Mouse (Mus musculus): Measurements from ENCODE around the gene Fcer2a. TPM values are rescaled to one million over a fixed set of nuclear protein-coding genes. Genes with fewer than 3 reads are reported as not detected.

Fcer2a gene
- total RNA-seq, 2 experiments from 2014 or later, result 0.35 TPM; not detected in 1

DNA sequence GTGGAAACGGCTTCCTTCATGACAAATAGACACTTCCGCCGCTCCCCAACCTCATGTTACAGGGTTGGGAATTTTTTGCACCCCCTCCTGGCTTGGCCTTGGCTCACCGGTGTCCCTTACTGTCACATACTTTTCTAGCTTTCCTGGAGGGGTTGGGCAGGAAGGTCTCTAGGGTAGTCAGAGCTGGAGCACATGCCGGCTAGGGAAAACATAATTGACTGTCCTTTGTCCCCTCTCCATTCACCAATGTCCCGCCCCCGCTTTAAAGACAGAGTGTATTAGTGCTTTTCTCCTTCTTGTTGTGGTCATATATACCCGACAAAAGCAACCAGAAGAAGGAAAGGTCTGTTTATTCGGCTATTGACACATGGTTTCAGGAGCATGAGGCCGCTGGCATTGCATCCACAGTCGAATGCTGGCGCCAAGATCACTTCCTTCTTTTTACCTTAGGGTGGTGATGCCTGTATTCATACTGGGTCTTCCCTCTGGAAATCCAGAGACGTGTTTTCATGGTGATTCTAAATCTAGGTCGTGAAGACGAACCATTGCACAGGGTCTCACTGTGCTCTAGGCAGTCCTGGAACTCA lies 16.9 kb downstream of the Fcer2a start:
- peak in 1 of 2 experiments; percentile 14 for DNase-seq (ENCODE audit: low spot score in 2 of 2)

GRCm38 (mm10) chr8:3676131-3676992 lies 17.6 kb downstream of the Fcer2a start, which contains the start of gene Trappc5:
TSS of gene Trappc5 (plus strand) at chr8:3676299.
- peak; percentile 95 for DNase-seq (ENCODE audit: low spot score in 2 of 2)

DNA sequence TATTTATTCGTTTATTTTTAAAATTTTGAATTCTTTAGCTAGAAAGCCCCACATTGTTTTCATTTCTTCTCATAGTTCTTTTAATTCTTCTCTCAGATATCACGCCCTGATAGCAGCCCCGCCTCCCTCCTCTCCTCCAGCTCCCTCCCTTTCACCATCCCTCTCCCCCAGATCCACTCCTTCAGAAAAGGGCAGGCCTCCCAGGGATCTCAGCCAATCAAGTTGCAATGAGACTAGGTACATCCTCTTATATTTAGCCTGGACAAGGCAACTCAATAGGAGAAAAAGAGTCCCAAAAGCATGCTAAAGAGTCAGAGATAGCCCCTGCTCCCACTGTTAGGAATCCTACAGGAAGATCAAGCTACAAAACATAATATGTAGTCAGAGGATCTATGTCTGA lies 19.3 kb downstream of the Fcer2a start:
- no peak for DNase-seq (ENCODE audit: low spot score in 2 of 2)

DNA sequence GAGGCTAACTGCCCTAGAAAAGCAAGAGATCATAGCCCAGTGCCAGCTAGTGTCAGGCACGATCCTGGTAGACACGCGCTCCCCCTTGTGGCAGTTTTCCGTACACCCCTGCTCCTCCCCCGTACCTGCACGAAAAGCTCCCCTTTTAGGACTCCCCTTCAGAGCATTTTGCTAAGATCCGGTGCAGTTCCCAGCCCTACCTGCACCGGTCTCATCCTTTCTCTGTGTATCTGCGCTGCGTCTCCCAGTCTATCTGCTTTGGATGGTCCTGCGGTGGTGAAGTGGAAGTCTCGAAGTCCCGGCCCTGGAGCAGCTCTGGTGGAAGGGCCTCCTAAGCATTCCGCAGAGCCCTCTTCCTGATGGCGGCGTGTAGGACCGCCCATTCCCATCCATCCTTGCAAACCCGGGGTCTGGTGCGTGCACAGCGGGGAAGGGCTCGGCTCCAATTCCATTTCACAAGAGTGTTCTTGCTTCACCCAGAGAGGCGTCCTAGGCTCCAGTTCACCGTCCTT lies 21.9 kb downstream of the Fcer2a start, which contains the start of gene Fcor:
Gene Fcor (minus strand): TSS at position 383 of the 512 bp plus-strand sequence.
- peak; percentile 83 to 87 for DNase-seq (ENCODE audit: low spot score in 2 of 2)

GRCm38 (mm10) chr8:3670388-3670787 lies 23.6 kb downstream of the Fcer2a start:
- DNase-seq (ENCODE audit: low spot score in 2 of 2), result no peak

DNA sequence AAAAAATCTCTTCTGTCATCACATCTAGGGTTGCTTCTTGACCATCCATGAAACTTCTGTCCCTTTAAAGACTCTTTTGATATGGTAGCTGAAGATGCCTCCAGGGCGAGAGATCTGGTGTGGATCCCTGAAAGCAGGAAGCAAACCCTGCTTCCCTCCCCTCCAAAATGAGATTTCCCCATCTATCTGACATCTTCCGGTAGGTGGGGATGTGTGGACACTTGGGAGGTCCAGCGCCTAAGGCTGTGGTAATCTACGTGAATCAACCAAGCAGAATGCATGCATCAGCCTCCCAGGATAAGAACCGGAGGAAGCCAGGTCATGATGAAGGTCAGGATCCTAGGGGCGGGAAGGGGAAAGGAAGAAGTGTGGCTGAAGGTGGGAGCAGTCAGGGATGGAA lies 28.5 kb downstream of the Fcer2a start, which contains the start of gene Mcemp1:
Gene Mcemp1 (plus strand): TSS at position 248 of the 400 bp plus-strand sequence.
- DNase-seq (ENCODE audit: low spot score in 2 of 2), result no peak

GRCm38 (mm10) chr8:3664405-3664804 lies 29.6 kb downstream of the Fcer2a start:
- DNase-seq (ENCODE audit: low spot score in 2 of 2), result no peak

- no peak for DNase-seq (ENCODE audit: low spot score in 2 of 2)
Measured at GRCm38 (mm10) chr8:3660889-3661288, 33.1 kb downstream of the Fcer2a start.

GRCm38 (mm10) chr8:3656725-3657381 lies 37.1 kb downstream of the Fcer2a start:
- no peak for DNase-seq (ENCODE audit: low spot score in 2 of 2)

DNA sequence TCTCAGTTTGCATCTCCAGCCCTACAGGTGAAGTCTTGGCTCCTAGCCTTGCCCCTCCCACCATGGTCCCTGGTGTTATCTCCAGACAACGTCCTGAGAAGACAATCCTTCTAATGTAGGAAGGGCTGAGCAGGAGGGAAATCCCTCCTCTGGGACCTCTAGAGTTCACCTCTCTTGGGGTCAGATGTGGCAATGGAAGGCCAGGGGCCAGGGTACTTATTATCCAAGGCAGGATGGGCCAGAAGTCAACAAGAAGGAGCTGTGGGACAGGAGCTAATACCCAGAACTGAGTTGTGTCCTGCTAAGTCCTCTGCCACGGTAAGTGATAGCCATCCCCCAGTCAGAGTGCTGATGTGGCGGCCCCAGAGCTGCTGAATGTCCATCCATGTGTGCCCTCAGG lies 38.4 kb downstream of the Fcer2a start, which contains the start of gene Retn:
Gene Retn (plus strand): TSS at position 245 of the 400 bp plus-strand sequence.
- DNase-seq (ENCODE audit: low spot score in 2 of 2), result no peak

- DNase-seq (ENCODE audit: low spot score in 2 of 2), result no peak
Measured at GRCm38 (mm10) chr8:3654726-3655508, 39.1 kb downstream of the Fcer2a start.

- no peak for DNase-seq (ENCODE audit: low spot score in 2 of 2)
Measured at GRCm38 (mm10) chr8:3652845-3653244, 41.1 kb downstream of the Fcer2a start.

DNA sequence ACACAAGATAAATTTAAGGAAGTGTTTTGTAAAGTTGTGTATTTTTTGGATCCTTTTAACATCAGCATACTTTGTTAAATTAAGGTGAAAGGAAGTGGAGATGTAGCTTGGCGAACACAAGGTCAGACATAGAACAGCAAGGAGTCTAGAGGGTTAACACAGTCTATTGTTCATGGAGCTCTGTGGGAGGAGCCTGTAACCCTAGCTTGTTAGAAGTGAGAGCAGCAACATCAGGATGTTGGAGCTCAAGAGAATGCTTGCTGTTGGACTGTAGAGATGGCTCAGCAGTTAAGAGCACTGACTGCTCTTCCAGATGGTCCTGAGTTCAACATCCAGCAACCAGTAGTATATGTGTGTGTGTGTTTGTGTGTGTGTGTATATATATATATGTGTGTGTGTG lies 45.0 kb downstream of the Fcer2a start:
- no peak for DNase-seq (ENCODE audit: low spot score in 2 of 2)

GRCm38 (mm10) chr8:3648268-3648667 lies 45.7 kb downstream of the Fcer2a start:
- DNase-seq (ENCODE audit: low spot score in 2 of 2), result no peak

DNA sequence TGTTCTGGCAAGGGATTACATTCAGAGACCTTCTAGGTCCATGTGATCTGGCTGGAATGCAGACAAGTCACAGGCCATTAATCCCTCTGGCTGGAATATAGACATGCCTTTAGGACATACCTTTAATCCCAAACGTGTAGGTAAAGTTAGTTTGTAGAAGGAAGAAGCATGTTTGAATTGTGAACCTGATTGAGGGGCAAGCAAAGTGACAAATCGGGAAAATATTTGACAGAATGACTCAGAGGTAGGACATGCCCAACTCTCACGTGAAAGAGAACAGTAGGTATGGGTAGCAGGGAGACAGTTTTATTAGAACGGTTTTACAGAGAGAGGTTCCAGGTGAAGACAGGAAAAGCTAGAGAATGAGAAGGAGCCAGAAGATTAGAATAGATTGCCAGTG lies 46.4 kb downstream of the Fcer2a start:
- no peak for DNase-seq (ENCODE audit: low spot score in 2 of 2)

- DNase-seq (ENCODE audit: low spot score in 2 of 2), result no peak
Measured at GRCm38 (mm10) chr8:3646824-3647531, 47.0 kb downstream of the Fcer2a start.

DNA sequence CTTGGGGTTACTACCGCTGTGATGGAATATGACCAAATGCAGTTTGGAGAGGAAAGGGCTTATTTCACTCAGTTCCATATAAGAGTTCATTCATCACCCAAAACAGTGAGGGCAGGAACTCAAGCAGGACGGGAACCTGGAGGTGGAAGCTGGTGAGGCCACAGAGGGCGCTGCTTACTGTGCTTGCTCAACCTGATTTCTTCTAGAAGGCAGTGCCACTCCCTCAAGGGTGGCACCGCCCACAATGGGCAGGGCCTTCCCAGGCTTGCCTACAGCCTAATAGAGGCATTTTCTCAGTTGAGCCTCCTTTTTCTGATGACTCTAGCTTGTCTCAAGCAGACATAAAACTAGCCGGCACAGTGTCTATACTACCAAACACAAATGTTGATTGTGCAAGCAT lies 48.2 kb downstream of the Fcer2a start:
- peak; percentile 24 to 42 for DNase-seq (ENCODE audit: low spot score in 2 of 2)

Measured in adrenal gland, adult 18-20 months (tissue).